Mouse (Mus musculus) limb, embryonic 13.5 days (tissue): ENCODE results near the gene Dusp27. TPM values are rescaled to one million over a fixed set of nuclear protein-coding genes. Genes with fewer than 3 reads are reported as not detected.
A peak's percentile ranks its signal among the peaks of the same experiment; 100 is the strongest.
"Not testable (repeated sequence)": the region's sequence is repeated elsewhere in the genome, so short reads cannot be mapped to it uniquely, and the experiment has no call there.

Source experiments
- ATAC-seq: fragments of 200-750 bp; cut with Nextera tagmentation; 2 replicates; pipeline ENCODE4 v1.8.0; 2017; ENCODE audit warnings: low read depth, moderate number of reproducible peaks, moderate TSS enrichment; ENCODE audit not compliant: low FRiP score
- H3K27ac ChIP-seq: fragments of 300-500 bp; sonication (generic); 2 replicates; pipeline ENCODE4 v1.5.1; 2015; ENCODE audit warnings: inconsistent platforms, mild to moderate bottlenecking, moderate library complexity
- H3K27me3 ChIP-seq: fragments of 300-500 bp; sonication (generic); 2 replicates; pipeline ENCODE4 v1.6.1; 2015; ENCODE audit warnings: mild to moderate bottlenecking, inconsistent platforms
- H3K36me3 ChIP-seq: fragments of 300-500 bp; sonication (generic); 2 replicates; pipeline ENCODE4 v1.6.1; 2015; ENCODE audit warnings: inconsistent platforms, mild to moderate bottlenecking, moderate library complexity
- H3K4me1 ChIP-seq: fragments of 300-500 bp; sonication (generic); 2 replicates; pipeline ENCODE4 v1.6.1; 2015; ENCODE audit warnings: inconsistent platforms
- H3K4me2 ChIP-seq: fragments of 300-500 bp; sonication (generic); replicated peaks from 2 replicates; pipeline ENCODE4 v1.6.1; 2015; ENCODE audit warnings: inconsistent platforms, mild to moderate bottlenecking, moderate library complexity
- H3K4me3 ChIP-seq: fragments of 300-500 bp; sonication (generic); 2 replicates; pipeline ENCODE4 v1.5.1; 2015; ENCODE audit warnings: moderate library complexity, mild to moderate bottlenecking, inconsistent platforms
- H3K9ac ChIP-seq: fragments of 300-500 bp; sonication (generic); 2 replicates; pipeline ENCODE4 v1.6.1; 2015; ENCODE audit warnings: mild to moderate bottlenecking, inconsistent platforms
- H3K9me3 ChIP-seq: fragments of 300-500 bp; sonication (generic); 2 replicates; pipeline ENCODE4 v1.6.1; 2016; ENCODE audit warnings: inconsistent platforms
- WGBS: fragments of 180-500 bp; shearing (Covaris S2); methylation state at CpG from one replicate; pipeline ENCODE4 v1.1.7; 2015; 5-methylcytosine and 5-hydroxymethylcytosine counted together
- polyA plus RNA-seq: library from polyadenylated mRNA; unstranded; fragments of >200 nt; fragmentation: Nextera tagmentation; extraction: Ambion mirVana; gene quantifications from 2 replicates; pipeline ENCODE4 v1.2.1, GENCODE M21; 2015

Dusp27 gene
- polyA plus RNA-seq, 1 experiment from 2014 or later, result 6.4 TPM

GRCm38 (mm10) chr1:166157712-166158111 lies 30.0 kb upstream of the Dusp27 start:
- Histone ChIP-seq H3K9ac (no peak overlapping the region), H3K9me3 (no peaks in the 10 kb centered on the region), H3K4me1 (peaks cover 3% of the 10 kb centered on the region; the same call in 1 of the 2 replicates), H3K4me3 (no peak overlapping the region), H3K27me3 (peaks cover 50% of the 10 kb centered on the region), H3K4me2 (no peak overlapping the region), H3K27ac (no peak overlapping the region), H3K36me3 (no peaks in the 10 kb centered on the region)
- no peak for ATAC-seq
- WGBS, result 87% methylated on average over 12 of the region's 12 CpGs

GRCm38 (mm10) chr1:166155113-166155494 lies 27.4 kb upstream of the Dusp27 start:
- no peak overlapping the region for H3K4me3 ChIP-seq
- H3K9ac ChIP-seq, result no peak overlapping the region
- H3K27ac ChIP-seq, result no peak overlapping the region
- 36% methylated on average over 10 of the region's 10 CpGs for WGBS
- no peak overlapping the region for H3K4me2 ChIP-seq
- ATAC-seq, result no peak
- no peaks in the 10 kb centered on the region for H3K9me3 ChIP-seq
- H3K27me3 ChIP-seq, result peaks cover 47% of the 10 kb centered on the region
- H3K36me3 ChIP-seq, result no peaks in the 10 kb centered on the region
- H3K4me1 ChIP-seq, result peaks cover 3% of the 10 kb centered on the region; the same call in 1 of the 2 replicates

- Histone ChIP-seq H3K36me3 (no peaks in the 10 kb centered on the region), H3K4me2 (peak overlapping the region; percentile 56), H3K4me1 (peaks cover 3% of the 10 kb centered on the region; the same call in 1 of the 2 replicates), H3K27ac (no peak overlapping the region), H3K9ac (0 out of 2 replicates have a peak overlapping the region, but pooled peaks have one; percentile 31), H3K4me3 (peak overlapping the region; percentile 15; the same call in 1 of the 2 replicates), H3K9me3 (no peaks in the 10 kb centered on the region), H3K27me3 (peaks cover 40% of the 10 kb centered on the region)
- ATAC-seq, result peak; percentile 29; the same call in 1 of the 2 replicates
- WGBS, result 7% methylated on average over 29 of the region's 29 CpGs
Measured at GRCm38 (mm10) chr1:166154162-166155112, 26.7 kb upstream of the Dusp27 start.

- H3K9me3 ChIP-seq, result no peaks in the 10 kb centered on the region
- no peaks in the 10 kb centered on the region for H3K36me3 ChIP-seq
- H3K27me3 ChIP-seq, result peaks cover 34% of the 10 kb centered on the region
- H3K9ac ChIP-seq, result no peak overlapping the region
- WGBS, result 10% methylated on average over 18 of the region's 18 CpGs
- H3K4me2 ChIP-seq, result no peak overlapping the region; the same call in 1 of the 2 replicates
- no peak overlapping the region for H3K4me3 ChIP-seq
- ATAC-seq, result peak; percentile 29; the same call in 1 of the 2 replicates
- peaks cover 3% of the 10 kb centered on the region; the same call in 1 of the 2 replicates for H3K4me1 ChIP-seq
- no peak overlapping the region for H3K27ac ChIP-seq
Measured at GRCm38 (mm10) chr1:166153351-166154120, 25.8 kb upstream of the Dusp27 start.

GRCm38 (mm10) chr1:166152034-166152433 lies 24.3 kb upstream of the Dusp27 start:
- H3K4me3 ChIP-seq, result no peak overlapping the region
- no peaks in the 10 kb centered on the region for H3K36me3 ChIP-seq
- H3K9me3 ChIP-seq, result no peaks in the 10 kb centered on the region
- no peak overlapping the region for H3K4me2 ChIP-seq
- peaks cover 25% of the 10 kb centered on the region for H3K27me3 ChIP-seq
- no peak overlapping the region for H3K9ac ChIP-seq
- WGBS, result 91% methylated on average over 10 of the region's 10 CpGs
- peaks cover 3% of the 10 kb centered on the region; the same call in 1 of the 2 replicates for H3K4me1 ChIP-seq
- ATAC-seq, result no peak
- no peak overlapping the region for H3K27ac ChIP-seq

GRCm38 (mm10) chr1:166151341-166151740 lies 23.6 kb upstream of the Dusp27 start:
- 62% methylated on average over 11 of the region's 11 CpGs for WGBS
- no peak overlapping the region for H3K9ac ChIP-seq
- no peaks in the 10 kb centered on the region for H3K36me3 ChIP-seq
- ATAC-seq, result no peak
- no peak overlapping the region for H3K4me3 ChIP-seq
- no peak overlapping the region for H3K27ac ChIP-seq
- H3K4me2 ChIP-seq, result no peak overlapping the region
- peaks cover 3% of the 10 kb centered on the region; the same call in 1 of the 2 replicates for H3K4me1 ChIP-seq
- no peaks in the 10 kb centered on the region for H3K9me3 ChIP-seq
- peaks cover 19% of the 10 kb centered on the region for H3K27me3 ChIP-seq

GRCm38 (mm10) chr1:166150035-166150434 lies 22.3 kb upstream of the Dusp27 start:
- peaks cover 3% of the 10 kb centered on the region; the same call in 1 of the 2 replicates for H3K4me1 ChIP-seq

GRCm38 (mm10) chr1:166149441-166149840 lies 21.7 kb upstream of the Dusp27 start:
- WGBS, result 83% methylated on average over 4 of the region's 4 CpGs
- H3K27ac ChIP-seq, result no peak overlapping the region
- ATAC-seq, result no peak
- peaks cover 2% of the 10 kb centered on the region for H3K27me3 ChIP-seq
- no peaks in the 10 kb centered on the region for H3K36me3 ChIP-seq
- no peak overlapping the region for H3K4me3 ChIP-seq
- H3K4me1 ChIP-seq, result peaks cover 1% of the 10 kb centered on the region; the same call in 1 of the 2 replicates
- no peaks in the 10 kb centered on the region for H3K9me3 ChIP-seq
- H3K9ac ChIP-seq, result no peak overlapping the region
- no peak overlapping the region for H3K4me2 ChIP-seq

More at GRCm38 (mm10) chr1:166150035-166150434, 22.3 kb upstream of the Dusp27 start:
- Histone ChIP-seq H3K4me3 (no peak overlapping the region), H3K9me3 (no peaks in the 10 kb centered on the region), H3K9ac (no peak overlapping the region), H3K27me3 (peaks cover 8% of the 10 kb centered on the region), H3K4me2 (no peak overlapping the region), H3K27ac (no peak overlapping the region), H3K36me3 (no peaks in the 10 kb centered on the region)
- 88% methylated on average over 7 of the region's 7 CpGs for WGBS
- no peak for ATAC-seq

GRCm38 (mm10) chr1:166147657-166148056 lies 19.9 kb upstream of the Dusp27 start:
- Histone ChIP-seq H3K27ac (no peak overlapping the region), H3K4me3 (no peak overlapping the region), H3K9me3 (no peaks in the 10 kb centered on the region), H3K4me1 (no peaks in the 10 kb centered on the region), H3K36me3 (no peaks in the 10 kb centered on the region), H3K9ac (no peak overlapping the region), H3K4me2 (no peak overlapping the region), H3K27me3 (no peaks in the 10 kb centered on the region)
- 63% methylated on average over 3 of the region's 3 CpGs for WGBS
- ATAC-seq, result no peak

- Histone ChIP-seq H3K4me1 (no peaks in the 10 kb centered on the region), H3K4me2 (no peak overlapping the region), H3K4me3 (no peak overlapping the region), H3K9me3 (no peaks in the 10 kb centered on the region), H3K36me3 (no peaks in the 10 kb centered on the region), H3K27me3 (no peaks in the 10 kb centered on the region), H3K27ac (no peak overlapping the region), H3K9ac (no peak overlapping the region)
- 87% methylated on average over 11 of the region's 11 CpGs for WGBS
- no peak for ATAC-seq
Measured at GRCm38 (mm10) chr1:166146626-166147025, 18.9 kb upstream of the Dusp27 start.

- Histone ChIP-seq H3K36me3 (no peaks in the 10 kb centered on the region), H3K4me2 (no peak overlapping the region), H3K4me3 (no peak overlapping the region), H3K9ac (no peak overlapping the region), H3K27me3 (no peaks in the 10 kb centered on the region), H3K4me1 (peaks cover 3% of the 10 kb centered on the region; the same call in 1 of the 2 replicates), H3K27ac (no peak overlapping the region), H3K9me3 (no peaks in the 10 kb centered on the region)
- ATAC-seq, result no peak
- WGBS, result 83% methylated on average over 6 of the region's 6 CpGs
Measured at GRCm38 (mm10) chr1:166142369-166142768, 14.6 kb upstream of the Dusp27 start.

GRCm38 (mm10) chr1:166141868-166142267 lies 14.1 kb upstream of the Dusp27 start:
- H3K4me1 ChIP-seq, H3K27ac ChIP-seq, H3K4me2 ChIP-seq, H3K4me3 ChIP-seq, H3K9me3 ChIP-seq, H3K36me3 ChIP-seq, H3K9ac ChIP-seq, H3K27me3 ChIP-seq, ATAC-seq: not testable (repeated sequence)
- WGBS, result 79% methylated on average over 9 of the region's 9 CpGs
